ENCODE assay signal across 9 mouse cellular contexts in the genomic region with DNA sequence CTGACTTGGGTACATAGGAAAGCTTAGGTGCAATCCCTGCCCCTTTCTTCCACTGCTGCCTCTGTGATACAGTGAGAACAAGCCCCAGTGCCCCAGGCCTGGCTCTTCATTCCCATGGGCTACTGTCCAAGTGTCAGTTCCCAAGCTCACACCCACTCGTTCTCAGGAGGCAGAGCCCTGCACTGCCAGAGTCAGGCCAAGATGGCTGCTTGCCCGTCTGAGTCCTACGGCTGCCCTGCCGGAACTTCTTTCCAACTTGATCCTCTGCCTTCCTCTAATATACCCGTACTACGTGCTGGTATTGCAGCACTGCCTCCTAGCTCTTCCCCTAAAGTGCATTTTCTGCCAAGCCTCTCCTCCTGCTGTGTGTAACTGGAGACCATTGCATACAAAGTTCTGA.
DNase-seq lines count a peak whose midpoint lies in the region.
"Had no signal": no experiment of that assay in that cellular context is flagged by ENCODE, and none has a peak within 500 bp of the region (broad histone marks: within the 10 kb centered on the region; RNA-seq: fewer than 3 reads in every experiment).

No protein-coding gene starts in this region.

- H3K27me3 ChIP-seq in heart, embryonic 10.5 days (ENCODE audit: insufficient read depth, poor library complexity, severe bottlenecking): no peaks in the 10 kb centered on the region
- H3K27me3 ChIP-seq: liver, embryonic 15.5 days had no signal

- 85% methylated on average over 6 of the region's 6 CpGs for WGBS in heart, embryonic 10.5 days

- H3K4me3 ChIP-seq in heart, embryonic 10.5 days: no peak overlapping the region
- H3K4me3 ChIP-seq: liver, embryonic 15.5 days had no signal

- 0 out of 2 replicates have a peak overlapping the region, but pooled peaks have one; percentile 6 for H3K27ac ChIP-seq in heart, embryonic 10.5 days
- H3K27ac ChIP-seq: liver, embryonic 15.5 days had no signal

- DNase-seq in adrenal gland, adult 2 months: peak; percentile 37
- DNase-seq in adrenal gland, adult 8-10 months: no peak
- peak; percentile 16 for DNase-seq in ovary, adult 18-20 months (ENCODE audit: low spot score)
- no peak for DNase-seq in ovary, postnatal 10 days (ENCODE audit: low spot score)
- DNase-seq in heart, embryonic 10.5 days (ENCODE audit: low spot score): no peak
- DNase-seq in ovary, postnatal 36 days (ENCODE audit: low spot score): peak; percentile 26
- no peak for DNase-seq in c-Kit-positive CD71-positive TER-119-positive erythroid progenitor cells, embryonic 14.5 days (ENCODE audit: low spot score)
- no peak for DNase-seq in thymus, postnatal 4 days

- H3K4me1 ChIP-seq in heart, embryonic 10.5 days: peaks cover 27% of the 10 kb centered on the region
- H3K4me1 ChIP-seq: liver, embryonic 15.5 days had no signal

- no peaks in the 10 kb centered on the region for H3K36me3 ChIP-seq in heart, embryonic 10.5 days
- H3K36me3 ChIP-seq: liver, embryonic 15.5 days had no signal

- H3K9me3 ChIP-seq in heart, embryonic 10.5 days: no peaks in the 10 kb centered on the region
- H3K9me3 ChIP-seq: liver, embryonic 15.5 days had no signal

Comparison
In these comparisons a context has a peak if more than half of its experiments do, and no peak if none do; other contexts are left out.
1. DNase-seq: peak in adrenal gland, adult 2 months (single experiment), ovary, adult 18-20 months (single experiment) and ovary, postnatal 36 days (single experiment); none in adrenal gland, adult 8-10 months (single experiment), ovary, postnatal 10 days (single experiment), heart, embryonic 10.5 days (single experiment), c-Kit-positive CD71-positive TER-119-positive erythroid progenitor cells, embryonic 14.5 days (single experiment) and thymus, postnatal 4 days (single experiment).